Mouse (Mus musculus): ENCODE data around the gene Tex13c1.

The Tex13c1 gene

DNA sequence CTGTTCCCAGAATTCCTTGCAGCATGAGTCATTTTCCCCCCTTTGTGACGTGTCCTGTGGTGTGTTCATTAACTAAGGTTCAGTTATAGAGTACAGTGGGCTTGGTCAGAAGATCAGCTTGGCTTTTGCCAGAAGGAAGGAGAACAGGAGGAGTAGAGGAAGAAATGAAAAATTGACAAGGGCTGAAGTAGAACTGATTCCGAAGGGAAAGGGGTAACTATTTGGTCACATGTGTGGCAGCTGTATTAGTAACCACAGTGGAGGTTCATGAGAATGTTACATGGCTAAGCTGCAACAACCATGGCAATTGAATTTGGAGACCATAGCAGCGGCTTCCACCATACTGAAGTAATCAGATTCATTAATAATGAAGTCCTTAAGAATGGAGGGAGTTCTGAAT lies at the start of gene Tex13c1:
TSS of gene Tex13c1 (plus strand) at position 301 of the 400 bp plus-strand sequence.
- DNase-seq (ENCODE audit: low read depth, low spot score), result no peak
